Mouse (Mus musculus): ENCODE data around the gene Nova2. TPM values are rescaled to one million over a fixed set of nuclear protein-coding genes. Genes with fewer than 3 reads are reported as not detected.

The Nova2 gene
- total RNA-seq, 2 experiments from 2014 or later, result 105 to 110 TPM

DNA sequence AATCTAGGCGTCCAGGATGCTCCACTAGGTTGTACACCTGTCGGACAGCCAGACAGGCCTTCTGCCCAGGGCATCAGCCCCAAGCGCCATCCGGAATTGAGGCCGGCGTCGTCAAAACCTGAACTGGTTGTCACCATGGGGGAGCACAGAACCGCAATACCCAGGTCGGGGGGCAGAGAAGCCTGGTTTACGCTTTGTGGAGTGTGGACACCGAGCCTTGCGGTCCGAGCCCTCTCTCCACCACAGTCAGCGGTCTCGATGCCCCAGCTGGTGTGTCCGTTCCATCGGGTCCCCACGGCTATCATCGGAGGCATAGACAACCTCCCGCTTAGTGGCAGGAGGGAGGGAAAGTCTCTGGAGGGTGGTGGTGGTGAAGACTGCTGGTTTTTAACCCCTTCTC is 37.1 kb downstream of the Nova2 start:
- intact Hi-C loops (cut with DNase I), result no loop called here
- DNase-seq (ENCODE audit: low spot score in 2 of 2), result no peak

DNA sequence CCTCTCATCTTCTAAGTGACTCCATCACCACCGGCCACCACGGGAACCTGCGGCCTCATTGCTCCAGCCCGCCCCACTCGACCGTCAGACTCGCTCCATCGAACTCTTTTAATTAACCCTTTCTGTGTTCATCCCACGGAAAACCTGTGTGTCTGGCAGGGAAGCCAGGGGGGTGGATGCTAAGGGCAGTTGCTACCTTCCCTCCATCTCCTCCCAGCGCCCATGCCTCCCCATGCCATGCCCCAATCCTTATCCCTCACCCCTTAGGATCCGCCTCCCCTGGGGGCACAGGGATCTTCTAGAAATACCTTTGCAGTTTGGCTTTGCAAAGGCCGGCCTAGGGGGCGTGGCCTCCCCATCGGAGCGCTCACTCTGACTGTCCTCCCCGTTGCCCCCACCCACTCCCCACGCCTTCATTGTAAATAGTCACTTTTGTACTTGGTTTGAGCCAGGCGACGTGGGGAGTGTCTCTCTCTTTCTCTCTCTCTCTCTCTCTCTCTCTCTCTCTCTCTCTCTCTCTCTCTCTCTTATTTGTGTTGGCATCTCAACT is 37.7 kb downstream of the Nova2 start:
- intact Hi-C loops (cut with DNase I), result no loop called here
- DNase-seq (ENCODE audit: low spot score in 2 of 2), result no peak

DNA sequence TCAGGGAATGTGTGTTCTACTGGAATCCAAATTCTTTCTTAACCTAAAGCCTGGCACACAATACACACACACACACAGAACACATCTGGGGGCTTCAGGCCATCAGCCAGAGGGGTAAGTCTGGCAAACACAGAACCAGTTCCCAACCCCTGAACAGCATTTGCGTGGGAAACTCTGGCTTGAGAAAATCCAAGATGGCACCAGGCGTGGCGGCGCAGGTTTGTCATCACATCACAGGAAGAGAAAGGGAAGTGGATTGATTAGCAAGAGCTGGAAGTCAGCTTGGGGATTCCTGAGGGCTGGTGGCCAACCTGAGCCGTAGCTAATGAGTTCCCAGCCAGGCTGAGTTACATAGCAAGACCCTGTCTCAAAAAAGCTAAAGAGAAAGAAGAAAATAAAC is 39.6 kb downstream of the Nova2 start:
- no peak for DNase-seq (ENCODE audit: low spot score in 2 of 2)
- intact Hi-C loops (cut with DNase I), result no loop called here

DNA sequence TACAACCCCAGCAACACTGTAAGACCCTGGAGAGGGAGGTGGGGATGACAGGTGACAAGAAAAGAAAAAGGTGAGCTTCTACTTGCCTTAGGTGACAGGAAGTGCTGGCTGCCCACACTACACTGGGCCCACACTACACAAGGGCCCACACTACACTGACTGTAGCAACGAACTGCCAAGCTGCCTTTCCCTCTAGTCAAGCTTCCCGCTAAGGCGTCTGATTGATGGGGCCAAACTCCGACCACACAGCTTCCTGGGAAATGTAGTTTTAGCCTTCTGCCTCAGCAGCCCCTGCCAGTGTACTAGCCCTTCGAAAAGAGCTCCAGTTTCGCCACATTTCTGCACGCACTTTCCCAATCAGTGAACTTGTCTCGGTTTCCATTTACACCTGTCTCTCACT is 41.9 kb downstream of the Nova2 start:
- DNase-seq (ENCODE audit: low spot score in 2 of 2), result no peak
- intact Hi-C loops (cut with DNase I), result no loop called here

DNA sequence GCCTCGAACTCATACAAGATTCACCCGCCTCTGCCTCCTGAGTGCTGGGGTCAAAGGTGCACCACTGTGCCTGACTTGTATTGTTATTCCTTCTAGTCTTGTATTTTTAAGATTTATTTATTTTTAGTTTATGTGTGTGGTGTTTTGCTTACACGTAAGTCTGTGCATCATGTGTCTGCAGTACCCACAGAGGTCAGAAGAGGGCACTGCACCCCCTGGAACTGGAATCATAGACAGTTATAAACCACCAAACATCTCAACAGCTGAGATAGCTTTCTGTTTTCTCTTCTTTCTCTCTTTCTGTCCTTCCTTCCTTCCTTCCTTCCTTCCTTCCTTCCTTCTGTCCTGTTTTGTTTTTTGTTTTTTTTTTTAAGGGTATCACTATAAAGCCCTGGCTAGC is 45.3 kb downstream of the Nova2 start:
- DNase-seq (ENCODE audit: low spot score in 2 of 2), result no peak
- intact Hi-C loops (cut with DNase I), result no loop called here

DNA sequence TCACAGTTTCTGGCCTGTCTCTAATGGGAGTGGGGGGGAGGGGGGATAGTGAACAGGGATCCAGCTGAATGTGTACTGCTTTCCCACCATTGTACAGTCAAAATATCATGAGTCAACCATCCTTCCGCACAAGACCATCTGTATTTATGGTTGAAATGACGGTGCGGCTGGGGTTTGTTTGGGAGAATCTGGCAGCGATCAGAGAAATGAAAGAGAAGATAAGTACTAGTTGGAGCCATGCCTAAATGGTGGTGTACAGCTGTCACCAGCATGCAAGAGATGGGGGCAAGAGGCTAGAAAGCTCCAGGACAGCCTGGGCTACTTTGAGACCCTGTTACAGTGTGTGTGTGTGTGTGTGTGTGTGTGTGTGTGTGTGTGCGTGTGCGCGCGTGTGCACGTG is 52.7 kb downstream of the Nova2 start:
- peak in 1 of 2 experiments; percentile 76 for DNase-seq (ENCODE audit: low spot score in 2 of 2)
- intact Hi-C loops (cut with DNase I), result no loop called here

DNA sequence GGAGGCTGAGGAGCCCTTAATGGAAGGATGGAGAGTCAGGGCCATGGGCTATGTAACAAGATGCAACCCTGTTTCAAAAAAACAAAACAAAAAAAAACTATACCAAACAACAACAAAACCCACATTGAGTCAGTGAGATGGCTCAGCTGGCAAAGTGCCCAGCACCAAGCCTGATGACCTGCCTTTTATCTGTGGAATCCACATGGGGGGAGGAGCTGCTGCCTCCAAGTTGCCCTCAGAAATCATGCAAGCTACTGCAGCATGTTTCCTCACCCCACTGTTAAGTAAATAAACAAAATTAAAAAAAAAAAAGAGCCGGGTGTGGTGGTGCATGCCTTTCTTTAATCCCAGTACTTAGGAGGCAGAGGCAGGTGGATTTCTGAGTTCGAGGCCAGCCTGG is 60.8 kb downstream of the Nova2 start:
- DNase-seq (ENCODE audit: low spot score in 2 of 2), result no peak
- intact Hi-C loops (cut with DNase I), result no loop called here

DNA sequence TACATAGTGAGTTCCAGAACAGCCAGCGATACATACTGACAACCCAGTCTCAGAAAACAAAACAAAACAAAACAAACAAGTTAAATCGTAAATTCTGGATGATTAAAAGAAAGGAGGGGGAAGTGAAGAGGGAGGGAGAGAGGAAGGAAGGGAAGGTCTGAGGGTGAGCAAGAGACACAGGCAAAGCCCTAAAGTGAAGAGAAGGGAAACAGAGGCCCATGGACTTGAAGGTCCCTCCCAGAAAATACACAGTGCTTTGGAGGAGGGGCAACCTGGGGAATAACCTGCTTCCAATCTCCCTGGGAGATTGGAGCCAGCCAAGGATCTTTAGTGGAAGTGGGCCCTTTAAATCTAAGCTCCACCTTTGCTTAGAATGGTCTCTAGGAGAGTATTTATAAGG is 61.4 kb downstream of the Nova2 start, which contains the start of gene Nanos2:
TSS of gene Nanos2 (plus strand) at position 301 of the 400 bp plus-strand sequence.
- intact Hi-C loops (cut with DNase I), result no loop called here
- no peak for DNase-seq (ENCODE audit: low spot score in 2 of 2)

DNA sequence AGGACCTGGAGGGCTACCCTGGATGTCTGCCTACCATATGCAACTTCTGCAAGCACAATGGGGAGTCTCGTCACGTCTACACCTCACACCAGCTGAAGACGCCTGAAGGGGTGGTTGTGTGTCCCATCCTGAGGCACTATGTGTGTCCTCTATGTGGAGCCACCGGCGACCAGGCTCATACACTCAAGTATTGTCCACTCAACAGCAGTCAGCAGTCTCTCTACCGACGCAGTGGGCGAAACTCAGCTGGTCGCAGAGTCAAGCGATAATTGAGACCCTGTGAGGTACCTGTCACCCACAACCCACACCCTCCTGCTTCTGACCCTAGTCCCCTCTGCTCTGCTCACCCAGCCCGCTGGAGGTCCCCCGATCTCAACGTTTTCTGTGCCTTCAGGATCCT is 62.1 kb downstream of the Nova2 start:
- no peak for DNase-seq (ENCODE audit: low spot score in 2 of 2)
- intact Hi-C loops (cut with DNase I), result no loop called here

DNA sequence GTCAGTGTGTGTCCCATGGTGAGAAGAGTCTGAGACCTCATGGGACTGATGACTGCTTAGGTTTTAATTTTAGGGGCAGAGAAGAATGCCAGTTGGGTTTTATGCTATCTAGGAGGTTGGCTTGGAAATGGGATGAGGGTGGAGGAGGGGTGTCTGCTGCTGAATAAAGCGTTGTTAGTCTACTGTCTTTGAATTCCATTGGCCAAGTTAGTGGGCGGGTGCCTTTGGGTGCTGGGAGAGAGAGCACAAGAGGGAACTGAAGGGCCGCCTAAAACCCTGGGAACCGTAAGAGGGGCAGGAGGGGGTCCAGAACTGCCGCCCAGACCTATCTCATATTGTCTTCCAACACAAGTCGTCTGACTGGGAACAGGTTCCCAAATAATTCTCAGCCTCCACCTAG is 63.1 kb downstream of the Nova2 start:
- DNase-seq (ENCODE audit: low spot score in 2 of 2), result no peak
- intact Hi-C loops (cut with DNase I), result no loop called here

DNA sequence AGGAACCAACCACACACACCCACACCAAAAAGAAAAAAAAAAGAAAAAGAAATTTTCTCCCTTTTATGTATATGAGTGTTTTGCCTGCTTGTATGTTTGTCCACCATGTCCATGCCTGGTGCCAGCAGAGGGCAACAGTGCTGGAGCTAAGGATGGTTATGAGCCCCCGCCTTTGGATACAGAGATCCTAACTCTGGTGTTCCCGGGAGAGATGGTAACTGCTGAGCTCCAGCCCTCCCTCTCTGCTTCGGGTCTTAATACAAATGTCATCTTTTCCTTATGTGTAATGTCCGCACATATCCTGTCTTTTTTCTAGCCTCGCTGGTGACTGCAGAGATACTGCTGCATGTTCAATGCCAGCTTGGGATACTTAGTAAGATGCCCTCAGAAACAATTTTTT is 64.3 kb downstream of the Nova2 start:
- intact Hi-C loops (cut with DNase I), result loop anchor here (5.0 to 10.0 kb wide), 2 partner anchors 65 to 93 kb away; partner anchors contain the start of gene Nova2
- DNase-seq (ENCODE audit: low spot score in 2 of 2), result no peak

DNA sequence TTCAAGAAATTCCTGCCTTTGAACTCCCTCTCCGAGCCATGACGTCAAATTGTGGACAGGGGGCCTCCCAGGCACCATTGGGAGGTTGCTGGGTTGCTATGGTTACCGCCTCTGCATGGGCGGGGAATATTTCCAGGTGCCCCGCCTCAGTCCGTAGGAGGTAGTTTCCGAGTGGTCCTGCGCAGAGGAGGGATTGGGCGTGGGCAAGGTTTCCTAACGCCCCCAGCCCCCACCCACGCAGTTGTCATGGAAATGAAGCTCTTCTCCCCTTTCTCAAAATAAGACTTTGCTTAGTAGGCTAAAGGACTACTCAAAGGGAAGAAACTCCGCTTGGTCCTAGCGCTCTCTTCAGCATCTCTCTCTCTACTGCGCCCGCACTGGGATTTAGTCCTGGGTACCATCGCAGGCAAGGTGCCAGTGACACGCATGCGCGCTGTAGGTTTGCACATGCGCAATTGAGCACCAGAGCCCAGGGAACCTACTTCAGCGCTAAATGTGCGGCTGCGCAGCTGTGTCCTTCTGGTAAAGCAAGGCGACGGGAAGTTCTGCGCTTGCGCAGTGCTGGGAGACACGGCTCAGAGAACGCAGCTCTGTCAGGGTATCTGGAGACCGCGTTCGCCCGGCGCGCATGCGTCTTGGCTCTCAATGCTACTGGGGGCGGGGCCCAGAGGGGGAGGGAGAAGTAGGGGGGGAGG is 65.1 kb downstream of the Nova2 start, which contains the start of gene Mypop:
TSS of gene Mypop (plus strand) at position 645 of the 695 bp plus-strand sequence.
- peak; percentile 100 for DNase-seq (ENCODE audit: low spot score in 2 of 2)
- intact Hi-C loops (cut with DNase I), result loop anchor here (5.0 to 10.0 kb wide), 2 partner anchors 66 to 93 kb away; partner anchors contain the start of gene Nova2

DNA sequence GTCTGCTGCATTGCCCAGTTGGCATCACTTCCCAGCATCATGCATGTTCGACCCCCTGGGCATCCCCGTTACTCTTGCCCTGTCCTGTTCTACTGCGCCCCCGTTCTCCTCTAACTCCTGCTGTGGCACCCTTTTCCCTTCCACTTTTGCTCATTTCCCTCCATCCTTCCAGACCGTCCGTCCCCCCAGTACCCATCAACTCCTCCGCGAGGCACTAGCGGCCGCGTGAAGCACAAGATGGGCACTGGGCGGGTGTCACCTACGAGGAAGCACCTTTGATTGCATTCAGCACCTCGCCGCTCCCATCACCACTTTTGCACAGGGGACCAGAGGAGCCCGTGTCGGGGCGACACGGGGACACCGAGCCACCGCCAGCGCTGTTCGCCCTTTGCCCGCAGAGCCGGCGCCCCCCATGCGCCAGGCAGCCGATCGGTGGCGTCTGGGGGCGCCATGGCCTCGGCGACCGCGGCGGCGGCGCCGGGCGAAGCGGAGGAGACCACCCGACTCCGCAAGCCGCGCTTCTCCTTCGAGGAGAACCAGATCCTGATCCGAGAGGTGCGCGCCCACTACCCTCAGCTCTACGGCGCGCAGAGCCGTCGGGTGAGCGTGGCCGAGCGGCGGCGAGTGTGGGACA is 66.1 kb downstream of the Nova2 start:
- DNase-seq (ENCODE audit: low spot score in 2 of 2), result peak in 1 of 2 experiments; percentile 37
- intact Hi-C loops (cut with DNase I), result loop anchor here (5.0 to 10.0 kb wide), 2 partner anchors 67 to 94 kb away; partner anchors contain the start of gene Nova2

DNA sequence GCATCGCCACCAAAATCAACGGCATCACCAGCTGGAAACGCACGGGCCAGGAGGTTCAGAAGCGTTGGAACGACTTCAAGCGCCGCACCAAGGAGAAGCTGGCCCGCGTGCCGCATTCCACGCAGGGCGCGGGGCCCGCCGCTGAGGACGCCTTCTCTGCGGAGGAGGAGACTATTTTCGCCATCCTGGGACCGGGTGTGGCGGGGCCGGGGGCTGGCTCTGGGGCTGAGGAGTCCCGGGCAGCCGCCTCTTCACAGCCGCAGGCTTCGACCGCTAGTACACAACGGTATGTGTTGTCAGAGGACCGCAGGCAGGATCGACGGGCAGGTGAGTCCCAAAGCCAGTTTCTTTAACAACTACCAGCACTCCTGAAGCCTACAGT is 66.6 kb downstream of the Nova2 start:
- intact Hi-C loops (cut with DNase I), result loop anchor here (5.0 to 10.0 kb wide), 2 partner anchors 67 to 95 kb away; partner anchors contain the start of gene Nova2
- peak in 1 of 2 experiments; percentile 57 for DNase-seq (ENCODE audit: low spot score in 2 of 2)

DNA sequence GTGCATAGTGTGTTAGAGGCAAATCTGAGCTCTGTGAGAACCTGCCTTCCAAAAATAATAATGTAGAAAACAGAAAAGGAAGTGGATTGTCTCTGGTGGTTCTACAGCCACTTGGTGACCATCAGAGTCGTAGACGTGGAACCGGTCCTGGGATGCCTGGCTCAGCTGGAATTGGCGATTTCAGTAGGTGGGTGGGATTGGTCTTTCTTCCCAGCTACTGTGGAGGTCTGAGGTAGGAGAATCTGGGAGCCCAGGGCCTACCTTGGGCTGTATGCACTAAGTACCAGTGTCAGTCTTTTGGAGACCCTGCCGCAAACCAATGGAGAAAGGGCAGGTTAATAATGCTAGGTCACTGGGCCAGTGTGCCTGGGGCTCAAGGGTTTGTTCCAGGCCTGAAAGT is 67.3 kb downstream of the Nova2 start:
- intact Hi-C loops (cut with DNase I), result loop anchor here (5.0 to 10.0 kb wide), 2 partner anchors 68 to 96 kb away; partner anchors contain the start of gene Nova2
- DNase-seq (ENCODE audit: low spot score in 2 of 2), result no peak

DNA sequence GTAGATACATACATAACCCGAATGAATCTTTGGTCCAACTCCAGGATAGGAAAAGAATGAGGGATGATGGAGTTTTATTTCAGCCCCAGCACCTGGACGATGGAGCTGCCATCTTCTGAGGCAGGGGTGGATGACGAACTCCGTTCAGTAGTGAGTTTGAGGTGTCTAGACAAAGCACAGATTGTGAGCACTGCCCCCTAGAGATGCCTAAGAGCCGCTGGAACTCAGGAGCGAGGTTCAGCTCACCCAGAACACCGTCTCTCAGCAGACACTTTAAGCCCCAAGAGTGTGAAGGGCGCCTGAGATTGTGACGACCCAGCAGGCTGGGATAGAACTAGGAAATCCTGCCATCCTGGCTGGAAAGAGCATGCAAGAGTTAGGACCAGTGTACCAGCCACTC is 73.1 kb downstream of the Nova2 start:
- no peak for DNase-seq (ENCODE audit: low spot score in 2 of 2)
- intact Hi-C loops (cut with DNase I), result loop anchor here (10.0 kb wide), 1 partner anchor 74 kb away; the partner anchor contains the start of gene Nova2

DNA sequence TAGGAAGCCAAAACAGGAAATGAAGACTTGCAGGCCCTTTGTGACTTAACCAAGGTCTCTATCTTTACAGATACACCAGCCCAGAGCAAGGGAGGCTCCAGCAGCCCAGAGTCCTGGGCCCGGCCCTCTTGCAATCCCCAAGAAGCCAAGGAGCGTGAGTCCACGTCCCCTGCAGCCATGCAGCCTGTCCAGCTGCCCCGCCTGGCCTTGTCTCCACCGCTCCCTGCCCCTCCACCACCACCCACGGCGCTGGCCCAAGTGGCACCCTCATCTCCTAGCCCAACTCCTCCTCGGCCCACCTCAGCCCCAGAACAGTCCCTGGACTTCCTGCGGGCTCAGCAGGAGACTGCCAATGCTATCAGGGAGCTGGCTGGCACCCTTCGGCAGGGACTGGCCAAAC is 74.7 kb downstream of the Nova2 start:
- DNase-seq (ENCODE audit: low spot score in 2 of 2), result no peak
- intact Hi-C loops (cut with DNase I), result no loop called here

DNA sequence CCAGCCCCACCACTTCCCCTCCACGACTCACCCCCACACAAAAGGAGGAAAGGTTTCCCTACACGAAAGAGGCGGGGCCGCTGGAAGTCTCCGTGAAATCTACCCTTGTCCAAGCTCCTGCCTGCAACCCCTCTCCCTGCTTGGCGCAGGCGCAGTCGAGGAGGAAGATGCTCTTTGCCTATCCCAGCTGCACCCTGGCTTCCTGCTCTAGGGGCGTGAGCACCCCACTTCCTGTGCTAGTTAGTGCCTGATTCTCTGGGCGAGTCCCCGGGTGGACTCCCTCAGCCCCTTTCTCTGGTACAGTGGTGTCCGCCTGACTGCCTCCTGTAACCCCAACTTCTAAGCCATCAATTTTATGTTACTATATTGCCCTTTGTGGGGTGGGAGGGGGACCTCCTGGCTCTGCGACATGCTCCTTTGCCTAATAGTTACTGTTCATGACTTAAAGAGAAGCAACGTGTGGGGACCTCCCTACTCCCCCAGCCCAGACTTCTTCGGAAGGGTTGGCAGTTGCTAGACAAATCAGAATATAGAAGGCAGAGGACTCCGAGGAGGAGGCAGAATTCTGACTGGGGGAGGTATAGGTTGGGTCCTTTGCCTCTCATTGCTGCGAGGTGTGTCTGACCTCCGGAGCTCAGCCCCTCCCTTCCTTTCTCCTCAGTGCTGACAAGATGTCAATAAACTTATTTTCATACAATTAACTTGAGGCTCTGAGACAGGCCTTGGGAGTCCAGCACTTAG is 75.5 kb downstream of the Nova2 start:
- intact Hi-C loops (cut with DNase I), result no loop called here
- peak in 1 of 2 experiments; percentile 29 for DNase-seq (ENCODE audit: low spot score in 2 of 2)

DNA sequence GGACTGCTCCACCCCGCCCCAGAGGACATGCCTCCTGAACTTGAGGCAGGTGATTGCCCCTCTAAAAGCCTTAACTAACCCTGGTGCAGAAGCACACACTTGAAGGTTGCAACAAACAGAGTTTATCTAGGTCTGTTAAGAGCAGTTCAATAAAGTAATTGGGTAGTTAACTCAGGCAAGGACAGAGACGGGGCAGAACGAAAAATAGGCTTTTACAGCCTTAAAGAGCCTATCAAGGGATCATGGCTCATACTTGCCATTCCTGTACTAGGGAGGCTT is 76.1 kb downstream of the Nova2 start:
- no peak for DNase-seq (ENCODE audit: low spot score in 2 of 2)
- intact Hi-C loops (cut with DNase I), result no loop called here

DNA sequence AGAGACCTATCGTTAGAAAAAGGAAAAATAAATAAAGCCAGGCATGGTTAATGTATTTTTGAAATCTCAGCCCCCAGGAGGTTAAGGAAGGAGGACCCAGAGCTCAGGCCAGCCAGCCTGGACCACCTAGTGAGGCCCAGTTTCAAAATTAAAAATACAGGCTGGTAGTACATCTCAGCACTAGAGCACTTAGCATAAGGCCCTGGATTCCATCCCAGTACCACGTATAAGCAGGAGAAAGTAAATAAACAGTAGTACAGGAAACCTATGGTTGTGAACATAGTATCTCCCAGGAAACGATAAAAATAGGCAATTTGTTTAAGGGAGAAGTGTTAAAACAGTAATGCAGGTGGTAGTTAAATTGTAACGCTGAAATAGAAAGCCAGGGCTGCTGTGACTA is 76.4 kb downstream of the Nova2 start:
- no peak for DNase-seq (ENCODE audit: low spot score in 2 of 2)
- intact Hi-C loops (cut with DNase I), result no loop called here

Data from left cerebral cortex, postnatal 14 days (tissue).